Mouse (Mus musculus): ENCODE data around the gene Slc38a6. TPM values are rescaled to one million over a fixed set of nuclear protein-coding genes. Genes with fewer than 3 reads are reported as not detected.
A peak's percentile ranks its signal among the peaks of the same experiment; 100 is the strongest.

Gene Slc38a6
- total RNA-seq (2021), result 1 to 10 TPM; 1.7 to 3.6 TPM
- long read RNA-seq, experiment 1, result 0 reads
- long read RNA-seq, experiment 2, result 0 reads

DNA sequence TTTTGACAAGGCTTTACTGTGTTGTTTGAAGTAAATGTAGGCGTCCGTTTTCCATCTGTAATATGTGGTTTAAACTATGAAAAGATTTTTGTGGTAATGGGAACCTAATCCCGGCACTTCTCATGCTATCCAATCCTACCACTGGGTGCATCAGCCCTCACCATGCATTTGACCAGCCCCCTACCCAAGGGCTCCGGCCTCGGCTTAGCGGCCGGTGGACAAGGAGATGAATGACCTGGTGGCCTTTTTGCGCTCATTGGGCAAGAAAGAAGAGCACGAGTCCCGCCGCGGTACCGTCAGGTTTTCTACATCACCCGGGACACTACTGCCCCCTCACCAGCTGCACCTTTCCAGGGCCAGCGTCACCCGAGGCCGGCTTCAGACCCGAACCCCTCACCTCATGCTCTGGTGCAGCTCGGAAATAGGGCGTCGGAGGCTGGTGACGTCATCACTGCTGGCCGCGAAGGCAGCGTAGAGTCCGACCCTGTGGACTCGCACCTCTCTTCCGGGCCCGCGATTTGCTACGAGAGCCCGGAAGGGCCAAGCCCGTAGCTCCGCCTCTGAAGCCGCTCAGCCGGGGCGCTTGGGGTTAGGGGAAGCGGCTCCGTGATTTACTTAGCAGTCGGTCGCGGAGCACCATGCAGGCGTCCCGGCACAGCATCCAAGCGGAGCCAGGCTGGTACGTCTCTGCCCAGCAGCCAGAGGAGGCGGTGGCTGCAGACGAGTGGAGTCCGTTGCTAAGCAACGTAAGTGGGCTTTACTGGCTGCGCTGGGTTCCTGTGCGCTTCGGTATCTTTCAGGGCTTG lies at the start of gene Slc38a6, which contains the start of gene Trmt5:
Slc38a6 (plus strand) TSS at position 493 of the 806 bp plus-strand sequence.
Trmt5 (minus strand) TSS at position 424 of the 806 bp plus-strand sequence.
- Histone ChIP-seq H3K4me3 (peak within 1 kb of the TSS; percentile 91), H3K27ac (peak within 1 kb of the TSS; percentile 91)
- TF ChIP-seq CTCF (IDR thresholded peaks at IDR 0.05), result peak; percentile 2; the same call in 1 of the 2 replicates
- DNase-seq, result peak; percentile 95
- intact Hi-C loops (cut with DNase I), result loop anchor here (2.0 kb wide), 2 partner anchors 38 to 174 kb away; partner anchors contain the start of gene Six4

DNA sequence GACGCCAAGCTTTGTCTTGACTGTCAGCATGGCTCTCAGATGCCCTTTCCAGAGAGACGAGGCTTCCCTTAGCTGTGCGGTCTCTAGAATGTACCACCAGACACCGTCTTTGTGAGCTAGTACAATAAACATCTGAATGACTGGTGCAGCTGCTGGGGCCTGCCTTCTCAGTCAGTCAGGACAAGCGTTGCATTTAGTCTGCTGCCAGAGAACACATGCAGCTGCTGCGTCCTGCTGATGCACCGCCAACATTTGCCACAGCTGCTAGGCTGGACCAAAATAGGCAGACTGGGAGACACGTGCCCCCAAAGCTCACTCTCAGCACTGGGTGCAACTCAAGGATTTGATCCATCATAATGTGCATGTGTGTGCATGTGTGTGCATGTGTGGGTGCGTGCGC lies 44.6 kb upstream of the Slc38a6 start:
- Histone ChIP-seq H3K27ac (peak overlapping the region; percentile 66), H3K4me3 (0 out of 2 replicates have a peak overlapping the region, but pooled peaks have one; percentile 23)
- DNase-seq, result peak; percentile 73
- TF ChIP-seq CTCF (IDR thresholded peaks at IDR 0.05), result no peak
- intact Hi-C loops (cut with DNase I), result loop anchor here (5.0 kb wide), 1 partner anchor 35 kb away; no protein-coding TSS in a partner anchor

DNA sequence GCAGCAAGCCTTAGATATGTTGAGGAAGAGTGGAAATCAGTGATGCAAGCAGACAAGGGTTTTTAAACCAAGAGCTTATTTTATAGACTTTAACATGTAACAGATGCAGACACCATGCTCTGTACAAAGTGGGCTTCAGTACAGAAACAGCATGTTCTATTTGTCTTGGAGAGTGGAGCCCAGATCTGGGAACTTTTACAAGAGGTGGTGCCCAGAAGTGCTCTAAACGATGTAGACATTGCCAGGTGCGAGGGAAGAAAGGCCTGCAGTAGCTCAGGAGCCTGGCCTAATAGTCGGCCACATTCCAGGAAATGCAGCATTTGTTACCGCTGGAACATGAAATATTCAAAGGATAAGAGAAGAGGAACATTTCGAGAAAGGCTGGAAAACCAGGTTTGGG lies 40.9 kb upstream of the Slc38a6 start:
- DNase-seq, result no peak
- intact Hi-C loops (cut with DNase I), result no loop called here
- Histone ChIP-seq H3K27ac (no peak overlapping the region), H3K4me3 (no peak overlapping the region)
- TF ChIP-seq CTCF (IDR thresholded peaks at IDR 0.05), result no peak

DNA sequence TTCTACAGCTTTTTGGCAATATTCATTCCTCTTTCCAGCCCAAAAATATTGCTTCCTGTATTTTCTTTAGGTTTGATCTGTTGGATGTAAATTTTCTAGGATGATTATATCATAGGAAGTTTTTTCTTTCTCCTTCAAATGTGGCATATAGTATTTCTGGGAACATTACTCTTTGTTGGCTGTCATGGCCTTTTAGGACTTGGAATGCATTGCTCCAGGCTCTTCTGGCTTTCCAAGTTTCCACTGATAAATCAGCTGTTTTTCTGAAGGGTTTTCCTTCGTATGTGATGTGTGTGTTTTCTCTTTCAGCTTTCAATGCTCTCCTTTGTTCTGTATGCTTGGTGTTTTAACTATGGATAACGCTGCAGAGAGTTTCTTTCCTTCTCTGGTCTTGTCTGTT lies 31.6 kb upstream of the Slc38a6 start:
- no peak for TF ChIP-seq CTCF (IDR thresholded peaks at IDR 0.05)
- intact Hi-C loops (cut with DNase I), result no loop called here
- DNase-seq, result no peak
- Histone ChIP-seq H3K27ac (no peak overlapping the region), H3K4me3 (no peak overlapping the region)

DNA sequence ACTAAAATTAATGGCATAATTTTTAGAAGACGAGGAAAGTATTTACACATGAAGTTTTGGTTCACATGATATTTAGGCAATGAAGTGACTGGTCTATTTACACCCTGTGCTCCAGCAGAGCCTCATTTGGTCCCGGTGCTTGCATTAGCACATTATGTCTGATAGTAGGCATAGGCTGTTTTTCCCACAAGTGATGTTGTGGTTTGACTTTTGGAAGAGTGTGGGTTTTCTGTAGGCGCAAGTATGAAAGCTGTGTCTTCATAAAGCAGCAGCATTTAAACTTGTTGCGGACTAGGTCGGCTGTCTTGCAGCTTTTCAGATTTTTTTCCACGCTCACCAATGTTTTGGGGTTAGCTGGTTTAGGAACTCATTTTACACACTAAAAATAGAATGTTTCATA lies 27.3 kb upstream of the Slc38a6 start:
- no peak overlapping the region for H3K4me3 ChIP-seq

DNA sequence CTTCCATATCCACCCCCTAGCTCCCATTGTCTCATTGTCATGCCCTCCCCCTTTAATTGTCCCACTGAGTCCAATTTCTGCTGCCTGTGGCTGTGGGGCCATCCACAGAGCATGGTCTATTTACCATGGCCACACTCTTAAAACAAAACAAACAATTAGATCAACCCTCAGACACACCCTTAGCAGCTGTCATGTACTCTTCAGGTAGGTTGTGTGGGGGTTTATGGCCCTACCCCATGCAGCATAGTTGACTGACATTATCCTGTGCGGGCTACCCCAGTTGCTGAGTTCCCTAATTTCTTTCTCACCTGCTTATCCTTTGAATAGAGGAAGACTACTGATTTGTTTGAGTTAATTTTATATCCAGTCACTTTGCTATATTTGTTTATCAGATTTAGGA lies 26.2 kb upstream of the Slc38a6 start:
- H3K27ac ChIP-seq, result no peak overlapping the region
- no peak for DNase-seq
- intact Hi-C loops (cut with DNase I), result no loop called here
- no peak overlapping the region for H3K4me3 ChIP-seq
- no peak for TF ChIP-seq CTCF (IDR thresholded peaks at IDR 0.05)

More for the DNA sequence above, 27.3 kb upstream of the Slc38a6 start:
- no peak overlapping the region for H3K27ac ChIP-seq
- no peak for DNase-seq
- intact Hi-C loops (cut with DNase I), result no loop called here
- TF ChIP-seq CTCF (IDR thresholded peaks at IDR 0.05), result no peak

DNA sequence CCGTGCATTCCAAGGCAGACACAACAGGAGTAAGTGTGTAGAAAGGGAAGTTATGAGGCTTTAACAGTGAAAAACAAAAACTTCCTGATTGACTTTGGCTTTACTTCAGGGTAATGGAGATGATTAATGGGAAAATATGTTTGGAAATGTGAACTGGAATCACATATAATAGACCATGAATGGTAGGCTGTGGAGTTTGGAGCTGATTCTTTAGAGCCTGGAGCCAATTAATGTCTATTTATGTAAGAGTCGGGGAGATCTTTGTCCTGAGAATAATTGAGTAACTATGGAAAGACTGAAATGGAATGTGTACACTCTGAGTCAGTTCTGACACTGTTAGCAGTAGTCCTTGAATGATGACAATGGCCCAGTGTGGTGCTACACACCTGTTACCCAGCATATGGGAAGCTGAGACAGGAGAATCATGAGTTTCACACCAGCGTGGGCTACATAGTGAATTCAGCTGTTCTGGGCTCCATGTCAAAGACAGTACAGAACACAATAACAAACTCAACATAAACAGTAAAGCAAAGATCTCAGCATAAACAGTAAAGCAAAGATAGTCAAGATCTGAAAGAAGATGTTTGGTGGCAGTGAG lies 21.1 kb upstream of the Slc38a6 start:
- TF ChIP-seq CTCF (IDR thresholded peaks at IDR 0.05), result no peak
- H3K27ac ChIP-seq, result no peak overlapping the region; the same call in 1 of the 2 replicates
- no peak overlapping the region for H3K4me3 ChIP-seq
- DNase-seq, result no peak
- intact Hi-C loops (cut with DNase I), result no loop called here

DNA sequence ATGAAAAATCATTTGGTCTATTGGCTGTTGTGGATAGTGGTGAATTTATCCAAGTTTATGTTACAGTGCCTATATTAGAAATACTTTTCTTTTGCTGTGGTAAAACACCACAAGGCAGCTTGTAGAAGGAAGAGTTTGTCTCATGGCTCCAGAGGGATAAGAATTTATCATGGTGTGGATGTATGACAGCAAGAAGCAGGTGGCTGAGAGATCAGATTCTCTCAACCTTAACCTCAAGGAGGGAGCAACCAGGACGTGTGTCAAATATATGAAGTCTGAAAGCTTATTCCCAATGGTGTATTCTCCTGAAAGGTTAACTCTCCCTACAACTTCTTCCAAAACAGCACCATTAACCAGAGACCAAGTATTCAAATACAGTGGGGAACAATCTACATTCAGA lies 20.0 kb upstream of the Slc38a6 start:
- Histone ChIP-seq H3K27ac (peak overlapping the region; percentile 48; the same call in 1 of the 2 replicates), H3K4me3 (no peak overlapping the region)
- TF ChIP-seq CTCF (IDR thresholded peaks at IDR 0.05), result no peak
- intact Hi-C loops (cut with DNase I), result no loop called here
- no peak for DNase-seq

DNA sequence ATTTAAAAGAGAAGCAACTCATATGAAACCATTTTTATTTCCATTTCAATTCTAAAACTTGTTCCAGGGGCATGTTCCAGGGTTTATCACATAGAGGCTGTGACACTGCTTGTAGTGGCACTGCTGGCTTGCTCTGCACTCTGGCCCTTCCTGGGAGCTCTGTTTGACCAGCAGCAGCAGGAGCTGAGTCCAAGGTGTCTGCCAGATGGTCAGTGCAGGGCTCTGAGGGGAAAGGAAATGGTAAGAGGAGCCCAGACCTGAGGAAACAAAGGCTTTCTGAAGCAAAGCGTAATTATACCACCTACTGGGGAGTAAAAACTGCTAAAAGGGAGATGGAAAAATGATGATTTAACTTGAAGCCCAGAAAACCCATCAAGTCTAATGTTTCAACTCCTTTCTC lies 18.1 kb upstream of the Slc38a6 start:
- intact Hi-C loops (cut with DNase I), result no loop called here
- no peak overlapping the region for H3K27ac ChIP-seq
- no peak for TF ChIP-seq CTCF (IDR thresholded peaks at IDR 0.05)
- DNase-seq, result no peak
- H3K4me3 ChIP-seq, result no peak overlapping the region

DNA sequence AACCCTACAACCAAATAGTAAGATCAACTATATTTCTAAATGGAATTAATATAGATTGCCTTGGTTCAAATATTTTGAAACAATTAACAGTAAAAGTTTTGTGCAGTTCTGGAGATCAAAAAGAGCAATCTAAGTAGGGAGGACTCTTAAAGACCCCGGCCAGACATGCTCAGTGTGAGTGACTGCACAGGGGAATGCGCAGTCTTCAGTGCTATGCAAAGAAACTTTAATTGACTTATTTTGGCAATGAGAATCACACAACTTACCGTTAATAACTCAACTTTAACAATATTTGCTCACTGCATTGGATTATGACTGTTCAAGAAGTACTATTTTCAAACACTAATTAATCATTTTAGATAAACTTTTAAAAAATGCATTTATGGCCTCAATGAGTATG lies 17.0 kb upstream of the Slc38a6 start:
- H3K27ac ChIP-seq, result no peak overlapping the region
- intact Hi-C loops (cut with DNase I), result no loop called here
- no peak for DNase-seq
- H3K4me3 ChIP-seq, result no peak overlapping the region
- TF ChIP-seq CTCF (IDR thresholded peaks at IDR 0.05), result no peak

DNA sequence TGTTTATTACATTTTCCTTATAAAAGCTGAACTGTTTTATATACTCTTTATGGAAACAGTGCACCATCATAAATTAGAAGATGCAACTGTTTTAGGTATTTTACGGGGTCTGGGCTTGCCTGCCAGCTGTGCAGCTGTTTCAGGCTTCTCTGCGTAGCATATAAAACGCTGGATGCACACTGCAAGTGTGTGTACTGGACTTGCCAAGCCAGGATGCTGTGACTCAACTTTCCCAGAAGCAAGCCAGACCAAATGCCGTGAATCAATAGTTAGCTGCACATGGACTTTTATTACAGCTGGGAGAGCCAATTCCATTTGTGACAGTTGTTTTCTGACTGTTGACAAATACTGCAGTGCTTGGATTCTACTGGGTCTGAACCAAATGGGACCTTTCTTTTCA lies 16.6 kb upstream of the Slc38a6 start:
- intact Hi-C loops (cut with DNase I), result no loop called here
- Histone ChIP-seq H3K4me3 (no peak overlapping the region), H3K27ac (no peak overlapping the region)
- DNase-seq, result peak; percentile 27
- TF ChIP-seq CTCF (IDR thresholded peaks at IDR 0.05), result no peak

DNA sequence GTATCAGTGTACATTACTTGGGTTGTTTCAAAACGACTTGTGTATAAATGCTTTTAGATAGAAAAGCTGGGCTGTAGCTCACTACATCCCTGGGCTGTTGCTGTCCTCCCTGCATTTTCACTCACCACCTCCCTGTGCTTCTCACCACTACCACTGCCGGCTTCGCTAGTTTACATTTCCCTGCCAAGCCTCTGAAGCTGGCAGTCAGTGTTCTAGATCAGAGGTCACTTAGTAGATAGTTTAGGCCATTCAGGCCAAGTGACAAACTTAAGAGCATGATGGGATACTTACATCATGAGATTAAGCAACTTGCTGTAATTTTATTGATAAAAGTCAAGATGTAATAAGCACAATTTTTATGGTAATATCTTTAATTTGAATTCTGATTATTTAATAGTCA lies 11.7 kb upstream of the Slc38a6 start:
- no peak for DNase-seq
- intact Hi-C loops (cut with DNase I), result no loop called here
- H3K27ac ChIP-seq, result no peak overlapping the region
- no peak overlapping the region for H3K4me3 ChIP-seq
- TF ChIP-seq CTCF (IDR thresholded peaks at IDR 0.05), result no peak

DNA sequence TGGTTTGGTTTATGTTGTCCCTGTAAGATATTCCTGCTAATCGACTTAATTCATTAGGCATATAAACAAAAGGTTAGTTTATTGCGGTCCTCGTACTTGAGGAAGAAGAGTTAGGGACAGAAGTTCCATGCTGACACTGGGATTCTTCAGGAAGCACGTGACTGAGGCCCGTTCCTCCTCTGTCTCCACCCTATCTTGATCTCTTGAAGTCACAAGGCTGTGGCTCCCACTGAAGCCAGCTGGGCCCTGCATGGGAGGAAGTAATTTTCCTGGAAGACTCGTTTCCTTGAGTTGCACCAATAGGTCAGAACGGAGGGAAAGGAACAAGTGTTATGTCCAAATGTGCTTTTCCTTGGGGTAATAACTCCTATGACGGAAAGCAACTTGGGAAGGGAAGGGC lies 1.0 kb downstream of the Slc38a6 start:
- no peak for TF ChIP-seq CTCF (IDR thresholded peaks at IDR 0.05)
- peak overlapping the region; percentile 91 for H3K4me3 ChIP-seq
- intact Hi-C loops (cut with DNase I), result loop anchor here (2.0 kb wide), 2 partner anchors 37 to 175 kb away; partner anchors contain the start of gene Six4
- H3K27ac ChIP-seq, result peak overlapping the region; percentile 91
- peak; percentile 48 for DNase-seq
